Mouse (Mus musculus) lung, postnatal 14 days (tissue): ENCODE data around the gene 9130023H24Rik.

Source experiments
- DNase-seq: peaks from one replicate; pipeline ENCODE4 v3.0.0; 2021

9130023H24Rik gene

GRCm38 (mm10) chr7:128246496-128247391 is 8.9 kb upstream of the 9130023H24Rik start, which contains the start of gene Tgfb1i1:
TSS of gene Tgfb1i1 (plus strand) at chr7:128246812.
- DNase-seq: peak; percentile 76

- no peak for DNase-seq
These were observed 7.7 kb upstream of the 9130023H24Rik start for GRCm38 (mm10) chr7:128245547-128245946.

- DNase-seq: no peak
These were observed 6.7 kb upstream of the 9130023H24Rik start for GRCm38 (mm10) chr7:128244410-128245025.

- no peak for DNase-seq
These were observed 6.1 kb upstream of the 9130023H24Rik start for GRCm38 (mm10) chr7:128243921-128244320.

GRCm38 (mm10) chr7:128242331-128242730 is 4.5 kb upstream of the 9130023H24Rik start:
- no peak for DNase-seq

- no peak for DNase-seq
These were observed 2.4 kb upstream of the 9130023H24Rik start for GRCm38 (mm10) chr7:128240131-128240784.

- DNase-seq: peak; percentile 63
These were observed 1.2 kb upstream of the 9130023H24Rik start for GRCm38 (mm10) chr7:128238991-128239390.

- DNase-seq: no peak
These were observed 271 bp downstream of the 9130023H24Rik start for GRCm38 (mm10) chr7:128237593-128237926.

GRCm38 (mm10) chr7:128236856-128237592 is 807 bp downstream of the 9130023H24Rik start, which contains the start of gene Armc5:
TSS of gene Armc5 (plus strand) at chr7:128237342.
- DNase-seq: peak; percentile 88

GRCm38 (mm10) chr7:128236426-128236825 is 1.4 kb downstream of the 9130023H24Rik start:
- no peak for DNase-seq

GRCm38 (mm10) chr7:128235481-128235880 is 2.4 kb downstream of the 9130023H24Rik start:
- DNase-seq: no peak

GRCm38 (mm10) chr7:128234796-128235195 is 3.0 kb downstream of the 9130023H24Rik start:
- no peak for DNase-seq

- DNase-seq: no peak
These were observed 6.1 kb downstream of the 9130023H24Rik start for GRCm38 (mm10) chr7:128231741-128232140.

GRCm38 (mm10) chr7:128220936-128221335 is 16.9 kb downstream of the 9130023H24Rik start:
- DNase-seq: no peak

- DNase-seq: no peak
These were observed 17.9 kb downstream of the 9130023H24Rik start for GRCm38 (mm10) chr7:128219952-128220351.

GRCm38 (mm10) chr7:128209826-128210225 is 28.0 kb downstream of the 9130023H24Rik start:
- no peak for DNase-seq

GRCm38 (mm10) chr7:128208187-128208586 is 29.6 kb downstream of the 9130023H24Rik start:
- peak; percentile 72 for DNase-seq

- DNase-seq: no peak
These were observed 31.7 kb downstream of the 9130023H24Rik start, which contains the start of gene Cox6a2 for GRCm38 (mm10) chr7:128206152-128206551. TSS of gene Cox6a2 (minus strand) at chr7:128206387.

GRCm38 (mm10) chr7:128205695-128206094 is 32.1 kb downstream of the 9130023H24Rik start:
- no peak for DNase-seq

- no peak for DNase-seq
These were observed 33.7 kb downstream of the 9130023H24Rik start for GRCm38 (mm10) chr7:128204179-128204578.

- no peak for DNase-seq
These were observed 34.8 kb downstream of the 9130023H24Rik start for GRCm38 (mm10) chr7:128203071-128203470.

GRCm38 (mm10) chr7:128201607-128202006 is 36.2 kb downstream of the 9130023H24Rik start:
- DNase-seq: no peak
